8 mouse cellular contexts compared by ENCODE assay signal in genomic region chr8:69399956-69400443, GRCm38 (mm10). TPM values are rescaled to one million over a fixed set of nuclear protein-coding genes. Genes with fewer than 3 reads are reported as not detected.
DNase-seq lines count a peak whose midpoint lies in the region; ATAC-seq lines count a peak whose summit lies in the region.

No protein-coding gene starts in this region.

- peak overlapping the region; percentile 86 for H3K9ac ChIP-seq in kidney, embryonic 16.5 days (replicated peaks; ENCODE audit: low read length)
- H3K9ac ChIP-seq in intestine, embryonic 16.5 days (ENCODE audit: low read depth, low read length): peak overlapping the region; percentile 82
- H3K9ac ChIP-seq in neural tube, embryonic 12.5 days: no peak overlapping the region

- H3K4me3 ChIP-seq in kidney, embryonic 16.5 days (ENCODE audit: low read length): peak overlapping the region; percentile 60
- H3K4me3 ChIP-seq in forebrain, embryonic 10.5 days: peak overlapping the region; percentile 59
- peak overlapping the region; percentile 60 for H3K4me3 ChIP-seq in intestine, embryonic 16.5 days (ENCODE audit: low read length)
- peak overlapping the region; percentile 39; the same call in 1 of the 2 replicates for H3K4me3 ChIP-seq in neural tube, embryonic 12.5 days

- WGBS in kidney, embryonic 16.5 days: 65% methylated on average over 4 of the region's 4 CpGs
- 67% methylated on average over 4 of the region's 4 CpGs for WGBS in forebrain, embryonic 10.5 days
- 72% methylated on average over 4 of the region's 4 CpGs for WGBS in intestine, embryonic 16.5 days
- 74% methylated on average over 4 of the region's 4 CpGs for WGBS in neural tube, embryonic 12.5 days

- peaks cover 12% of the 10 kb centered on the region; the same call in 1 of the 2 replicates for H3K4me1 ChIP-seq in kidney, embryonic 16.5 days (ENCODE audit: insufficient read depth, low read length)
- H3K4me1 ChIP-seq in forebrain, embryonic 10.5 days: peaks cover 16% of the 10 kb centered on the region
- 0 out of 2 replicates have a peak, but pooled peaks cover 4% of the 10 kb centered on the region for H3K4me1 ChIP-seq in intestine, embryonic 16.5 days (ENCODE audit: control insufficient read depth, insufficient read depth, low read length)
- peaks cover 6% of the 10 kb centered on the region for H3K4me1 ChIP-seq in neural tube, embryonic 12.5 days

- DNase-seq in kidney, adult 8-10 months: no peak
- no peak for DNase-seq in forebrain, embryonic 10.5 days (ENCODE audit: extremely low spot score, low spot score)
- no peak for DNase-seq in ovary, adult 18-20 months (ENCODE audit: low spot score)
- no peak for DNase-seq in c-Kit-positive CD71-positive TER-119-positive erythroid progenitor cells, embryonic 14.5 days (ENCODE audit: low spot score)
- no peak for DNase-seq in adipocyte (ENCODE audit: low spot score)

- H3K27ac ChIP-seq in kidney, embryonic 16.5 days (ENCODE audit: low read length): peak overlapping the region; percentile 84; the same call in 1 of the 2 replicates
- H3K27ac ChIP-seq in forebrain, embryonic 10.5 days: no peak overlapping the region
- H3K27ac ChIP-seq in intestine, embryonic 16.5 days (ENCODE audit: low read length): no peak overlapping the region; the same call in 1 of the 2 replicates
- no peak overlapping the region for H3K27ac ChIP-seq in neural tube, embryonic 12.5 days

- peak overlapping the region; percentile 87 for H3K4me2 ChIP-seq in kidney, embryonic 16.5 days (replicated peaks; ENCODE audit: low read depth, low read length)
- H3K4me2 ChIP-seq in intestine, embryonic 16.5 days (ENCODE audit: low read depth, low read length): peak overlapping the region; percentile 77
- H3K4me2 ChIP-seq in neural tube, embryonic 12.5 days (replicated peaks): peak overlapping the region; percentile 67

- H3K36me3 ChIP-seq in kidney, embryonic 16.5 days (ENCODE audit: insufficient read depth, low read length): no peaks in the 10 kb centered on the region
- no peaks in the 10 kb centered on the region for H3K36me3 ChIP-seq in forebrain, embryonic 10.5 days (replicated peaks)
- no peaks in the 10 kb centered on the region for H3K36me3 ChIP-seq in intestine, embryonic 16.5 days (ENCODE audit: control insufficient read depth, insufficient read depth, low read length)
- no peaks in the 10 kb centered on the region for H3K36me3 ChIP-seq in neural tube, embryonic 12.5 days

- no peak for ATAC-seq in kidney, embryonic 16.5 days (ENCODE audit: low FRiP score, low TSS enrichment)
- ATAC-seq in intestine, embryonic 16.5 days: peak; percentile 9; the same call in 1 of the 2 replicates
- ATAC-seq in neural tube, embryonic 12.5 days (ENCODE audit: low FRiP score, low read depth): no peak

- no peaks in the 10 kb centered on the region for H3K27me3 ChIP-seq in kidney, embryonic 16.5 days (ENCODE audit: insufficient read depth, low read length)
- peaks cover 5% of the 10 kb centered on the region; the same call in 1 of the 2 replicates for H3K27me3 ChIP-seq in forebrain, embryonic 10.5 days (ENCODE audit: poor library complexity, severe bottlenecking)
- no peaks in the 10 kb centered on the region for H3K27me3 ChIP-seq in intestine, embryonic 16.5 days (replicated peaks; ENCODE audit: control insufficient read depth, insufficient read depth, low read length)
- H3K27me3 ChIP-seq in neural tube, embryonic 12.5 days (replicated peaks): no peaks in the 10 kb centered on the region

- H3K9me3 ChIP-seq in kidney, embryonic 16.5 days (ENCODE audit: low read length): peaks cover 4% of the 10 kb centered on the region; the same call in 1 of the 2 replicates
- no peaks in the 10 kb centered on the region for H3K9me3 ChIP-seq in forebrain, embryonic 10.5 days
- no peaks in the 10 kb centered on the region for H3K9me3 ChIP-seq in intestine, embryonic 16.5 days (ENCODE audit: control insufficient read depth, low read length)
- H3K9me3 ChIP-seq in neural tube, embryonic 12.5 days: no peaks in the 10 kb centered on the region

RNA-seq across cellular contexts. Expression of gene Gm9495, which starts 53.4 kb away (rescaled TPM):
- polyA plus RNA-seq in kidney, embryonic 16.5 days (2015; fragmentation: Nextera tagmentation; extraction: Ambion mirVana): not detected in 2 replicates
- polyA plus RNA-seq in forebrain, embryonic 10.5 days (2016; fragmentation: Nextera tagmentation; extraction: Ambion mirVana): not detected in 2 replicates
- not detected in 2 replicates for polyA plus RNA-seq in intestine, embryonic 16.5 days (2015; fragmentation: Nextera tagmentation; extraction: Ambion mirVana)
- not detected in 2 replicates for polyA plus RNA-seq in neural tube, embryonic 12.5 days (2016; fragmentation: Nextera tagmentation; extraction: Ambion mirVana)
